Mouse (Mus musculus) stomach, postnatal 0 days (tissue): ENCODE measurements around the gene Wnt9a. TPM values are rescaled to one million over a fixed set of nuclear protein-coding genes. Genes with fewer than 3 reads are reported as not detected.

Experiments
- ATAC-seq: fragments of 200-750 bp; cut with Nextera tagmentation; 2 replicates; pipeline ENCODE4 v1.8.0; 2017; ENCODE audit not compliant: low FRiP score, low TSS enrichment
- DNase-seq: peaks from one replicate; pipeline ENCODE4 v3.0.0-alpha.2; 2016; ENCODE audit warnings: low spot score
- H3K27ac ChIP-seq: fragments of 300-500 bp; sonication (generic); replicated peaks from 2 replicates; pipeline ENCODE4 v1.5.1; 2014; ENCODE audit warnings: mild to moderate bottlenecking, control low read depth
- H3K27me3 ChIP-seq: fragments of 300-500 bp; sonication (generic); 2 replicates; pipeline ENCODE4 v1.6.1; 2014; ENCODE audit warnings: low read length; ENCODE audit not compliant: control insufficient read depth, insufficient read depth
- H3K36me3 ChIP-seq: fragments of 300-500 bp; sonication (generic); 2 replicates; pipeline ENCODE4 v1.6.1; 2014; ENCODE audit warnings: low read length, mixed read lengths; ENCODE audit not compliant: control insufficient read depth, insufficient read depth
- H3K4me1 ChIP-seq: fragments of 300-500 bp; sonication (generic); replicated peaks from 2 replicates; pipeline ENCODE4 v1.6.1; 2014; ENCODE audit warnings: antibody characterized with exemption; ENCODE audit not compliant: control insufficient read depth, insufficient read depth
- H3K4me2 ChIP-seq: fragments of 300-500 bp; sonication (generic); replicated peaks from 2 replicates; pipeline ENCODE4 v1.6.1; 2014; ENCODE audit warnings: low read depth, mild to moderate bottlenecking, control low read depth, moderate library complexity
- H3K4me3 ChIP-seq: fragments of 300-500 bp; sonication (generic); 2 replicates; pipeline ENCODE4 v1.5.1; 2014; ENCODE audit warnings: low read depth, low read length, control low read depth
- H3K9ac ChIP-seq: fragments of 300-500 bp; sonication (generic); 2 replicates; pipeline ENCODE4 v1.6.1; 2014; ENCODE audit warnings: mild to moderate bottlenecking, low read length, control low read depth, mixed read lengths
- H3K9me3 ChIP-seq: fragments of 300-500 bp; sonication (generic); 2 replicates; pipeline ENCODE4 v1.6.1; 2016; ENCODE audit warnings: low read length; ENCODE audit not compliant: control insufficient read depth
- CTCF ChIP-seq: IDR thresholded peaks from 2 replicates; pipeline ENCODE4 v1.5.1; 2016; ENCODE audit warnings: antibody characterized with exemption, low read depth, mild to moderate bottlenecking, moderate library complexity
- EP300 ChIP-seq: optimal IDR thresholded peaks from 2 replicates; pipeline ENCODE3; 2016; ENCODE audit warnings: antibody characterized with exemption
- WGBS: fragments of 180-500 bp; shearing (Covaris S2); extraction: QIAGEN DNeasy Blood & Tissue Kit; methylation state at CpG from one replicate; pipeline ENCODE4 v1.1.7; 2014; 5-methylcytosine and 5-hydroxymethylcytosine counted together
- polyA plus RNA-seq: library from polyadenylated mRNA; unstranded; fragments of >200 nt; fragmentation: Nextera tagmentation; extraction: Ambion mirVana; gene quantifications from 2 replicates; pipeline ENCODE4 v1.2.1, GENCODE M21; 2015

Gene Wnt9a
- polyA plus RNA-seq, 1 experiment from 2014 or later, result 2.8 TPM

DNA sequence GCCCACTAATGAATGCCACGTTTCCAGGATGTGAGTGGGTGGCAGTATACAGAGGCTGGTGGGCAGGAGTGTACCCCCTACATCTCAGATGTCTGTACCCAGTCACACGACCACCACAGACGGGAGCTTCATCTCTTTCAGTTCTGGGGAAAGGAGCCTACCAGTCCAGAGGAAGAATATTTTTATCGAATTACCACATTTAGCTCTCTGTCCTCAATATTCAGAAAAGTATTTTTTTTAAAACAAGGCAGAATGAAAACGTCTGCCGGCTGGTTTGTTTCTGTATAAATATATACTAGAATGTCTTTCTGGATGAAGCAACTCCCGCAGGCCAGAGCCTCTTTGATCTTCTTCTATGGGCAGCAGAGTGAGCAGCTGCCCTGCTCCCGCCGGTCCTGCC is 26.2 kb downstream of the Wnt9a start:
- WGBS, result 34% methylated on average over 9 of the region's 9 CpGs
- Histone ChIP-seq H3K4me3 (no peak overlapping the region), H3K4me1 (peaks cover under 1% of the 10 kb centered on the region; the same call in 1 of the 2 replicates), H3K27me3 (no peaks in the 10 kb centered on the region), H3K4me2 (no peak overlapping the region), H3K9ac (no peak overlapping the region), H3K9me3 (no peaks in the 10 kb centered on the region), H3K27ac (no peak overlapping the region), H3K36me3 (no peaks in the 10 kb centered on the region; the same call in 1 of the 2 replicates)
- ATAC-seq (no peak), DNase-seq (no peak)
- TF ChIP-seq EP300, result no peak
- TF ChIP-seq CTCF, result no peak

DNA sequence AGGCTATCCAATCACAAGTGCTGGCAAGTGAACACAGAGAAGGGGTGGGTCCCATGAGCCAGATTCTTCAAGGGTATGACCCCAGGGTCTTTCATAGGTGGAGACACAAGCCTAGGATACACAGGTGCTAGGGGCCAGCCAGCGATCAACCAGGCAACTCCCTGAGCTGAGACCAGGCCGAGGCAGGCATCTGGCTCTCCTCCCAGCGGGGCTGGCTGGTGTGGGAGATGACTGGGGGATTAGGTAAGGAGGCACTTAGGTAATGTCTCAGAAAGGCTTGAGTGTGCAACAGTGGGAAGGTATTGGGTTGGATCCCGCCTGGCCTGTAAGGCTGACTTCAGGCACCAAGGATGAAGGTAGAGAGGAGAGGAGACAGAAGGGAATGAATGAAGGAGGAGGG is 28.4 kb downstream of the Wnt9a start:
- 71% methylated on average over 4 of the region's 4 CpGs for WGBS
- Histone ChIP-seq H3K9ac (no peak overlapping the region), H3K4me3 (no peak overlapping the region), H3K27ac (no peak overlapping the region), H3K9me3 (no peaks in the 10 kb centered on the region), H3K4me1 (peaks cover 2% of the 10 kb centered on the region; the same call in 1 of the 2 replicates), H3K36me3 (no peaks in the 10 kb centered on the region; the same call in 1 of the 2 replicates), H3K27me3 (no peaks in the 10 kb centered on the region), H3K4me2 (no peak overlapping the region)
- DNase-seq (peak; percentile 29), ATAC-seq (no peak)
- no peak for TF ChIP-seq CTCF
- TF ChIP-seq EP300, result no peak

GRCm38 (mm10) chr11:59335942-59336341 is 29.2 kb downstream of the Wnt9a start:
- Histone ChIP-seq H3K27me3 (no peaks in the 10 kb centered on the region), H3K9ac (no peak overlapping the region), H3K9me3 (no peaks in the 10 kb centered on the region), H3K36me3 (no peaks in the 10 kb centered on the region; the same call in 1 of the 2 replicates), H3K27ac (no peak overlapping the region), H3K4me2 (no peak overlapping the region), H3K4me3 (no peak overlapping the region), H3K4me1 (peaks cover 2% of the 10 kb centered on the region; the same call in 1 of the 2 replicates)
- WGBS, result 34% methylated on average over 2 of the region's 2 CpGs
- ATAC-seq, result no peak
- TF ChIP-seq EP300 (no peak), CTCF (peak; percentile 28; the same call in 1 of the 2 replicates)
- DNase-seq, result no peak

- peak; percentile 46; the same call in 1 of the 2 replicates for ATAC-seq
- no peaks in the 10 kb centered on the region for H3K9me3 ChIP-seq
- WGBS, result 10% methylated on average over 1 of the region's 1 CpGs
- H3K27ac ChIP-seq, result no peak overlapping the region; the same call in 1 of the 2 replicates
- H3K36me3 ChIP-seq, result no peaks in the 10 kb centered on the region; the same call in 1 of the 2 replicates
- H3K4me2 ChIP-seq, result no peak overlapping the region
- peak; percentile 32 for DNase-seq
- peaks cover 2% of the 10 kb centered on the region; the same call in 1 of the 2 replicates for H3K4me1 ChIP-seq
- H3K4me3 ChIP-seq, result no peak overlapping the region
- H3K9ac ChIP-seq, result no peak overlapping the region
- H3K27me3 ChIP-seq, result no peaks in the 10 kb centered on the region
- peak; percentile 53 for TF ChIP-seq CTCF
- TF ChIP-seq EP300, result no peak
Observed at GRCm38 (mm10) chr11:59336381-59336780, 29.7 kb downstream of the Wnt9a start.

DNA sequence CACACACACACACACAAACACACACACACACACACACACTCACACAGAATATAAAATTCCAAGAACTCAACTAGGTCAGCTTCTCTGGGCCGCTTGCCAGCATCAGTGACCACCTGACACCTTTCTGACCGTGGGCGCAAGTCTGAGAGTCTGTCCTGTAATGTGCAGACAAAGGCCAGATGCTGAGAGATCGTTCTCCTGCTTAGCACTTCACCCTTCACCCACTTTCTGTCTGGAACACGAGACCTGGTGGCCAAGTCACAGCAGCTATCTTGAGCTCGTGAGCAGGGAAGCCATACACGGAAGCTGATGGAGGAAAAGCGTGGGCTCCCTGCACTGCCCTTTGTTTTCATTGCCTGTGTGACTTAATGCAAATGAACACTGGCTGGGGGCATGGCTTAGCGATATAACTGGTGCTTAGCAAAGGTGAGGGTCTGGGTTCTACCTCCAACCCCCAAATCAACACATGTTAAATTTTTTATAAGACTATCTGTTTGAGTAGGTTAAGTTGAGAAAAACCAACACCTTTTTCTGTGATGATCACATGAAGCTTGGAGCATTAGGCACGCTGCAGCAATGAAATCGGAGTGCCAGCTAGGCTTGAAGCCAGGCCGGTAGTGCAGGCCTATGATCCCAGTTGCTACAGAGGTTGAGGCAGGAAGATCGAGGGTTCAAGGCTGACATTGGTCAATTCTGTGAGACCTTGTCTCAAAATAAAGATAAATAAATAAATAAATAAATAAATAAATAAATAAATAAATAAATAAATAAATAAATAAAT is 31.4 kb downstream of the Wnt9a start:
- H3K27me3 ChIP-seq, result no peaks in the 10 kb centered on the region
- no peaks in the 10 kb centered on the region for H3K9me3 ChIP-seq
- WGBS, result 55% methylated on average over 13 of the region's 13 CpGs
- no peaks in the 10 kb centered on the region for H3K36me3 ChIP-seq
- ATAC-seq (peak; percentile 66), DNase-seq (peak; percentile 51)
- TF ChIP-seq EP300 (no peak), CTCF (no peak)
- no peak overlapping the region for H3K9ac ChIP-seq
- H3K4me3 ChIP-seq, result no peak overlapping the region
- H3K4me1 ChIP-seq, result peaks cover 2% of the 10 kb centered on the region; the same call in 1 of the 2 replicates
- H3K27ac ChIP-seq, result 0 out of 2 replicates have a peak overlapping the region, but pooled peaks have one; percentile 24
- no peak overlapping the region for H3K4me2 ChIP-seq

DNA sequence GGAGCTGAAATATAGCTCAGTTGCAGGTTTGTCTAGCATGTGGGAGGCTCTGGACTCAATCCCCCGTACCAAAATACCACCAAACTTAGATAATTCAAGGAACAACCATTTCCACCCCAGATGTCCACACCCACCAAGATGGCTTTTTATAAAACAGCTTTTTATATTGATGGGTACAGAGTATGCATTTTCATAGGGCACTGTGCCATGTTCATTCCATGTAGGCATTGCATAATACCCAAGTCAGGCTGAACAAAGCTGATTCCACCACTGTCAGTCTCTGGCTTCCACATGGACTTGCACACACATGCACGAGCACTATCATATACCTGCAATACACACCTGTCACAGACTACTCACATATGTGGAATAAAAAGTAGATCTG is 32.0 kb downstream of the Wnt9a start:
- 89% methylated on average over 2 of the region's 2 CpGs for WGBS

More for the DNA sequence above, 32.0 kb downstream of the Wnt9a start:
- Histone ChIP-seq H3K9ac (no peak overlapping the region), H3K4me1 (peaks cover 2% of the 10 kb centered on the region; the same call in 1 of the 2 replicates), H3K9me3 (no peaks in the 10 kb centered on the region), H3K36me3 (no peaks in the 10 kb centered on the region), H3K27me3 (no peaks in the 10 kb centered on the region), H3K27ac (no peak overlapping the region), H3K4me2 (no peak overlapping the region), H3K4me3 (no peak overlapping the region)
- no peak for ATAC-seq
- DNase-seq, result no peak
- TF ChIP-seq CTCF, result no peak
- TF ChIP-seq EP300, result no peak
